Mouse (Mus musculus): ENCODE data around the gene Irx1. TPM values are rescaled to one million over a fixed set of nuclear protein-coding genes. Genes with fewer than 3 reads are reported as not detected.
A peak's percentile ranks its signal among the peaks of the same experiment; 100 is the strongest.

Irx1 gene
- polyA plus RNA-seq, 1 experiment from 2014 or later = 8.7 TPM

- peaks cover 35% of the 10 kb centered on the region for H3K27me3 ChIP-seq
- peak overlapping the region; percentile 44; the same call in 1 of the 2 replicates for H3K9ac ChIP-seq
- peak overlapping the region; percentile 46 for H3K4me3 ChIP-seq
- H3K36me3 ChIP-seq = no peaks in the 10 kb centered on the region
- peaks cover 32% of the 10 kb centered on the region for H3K4me1 ChIP-seq (replicated peaks)
- H3K9me3 ChIP-seq = no peaks in the 10 kb centered on the region
- no peak for ATAC-seq (ENCODE audit: low FRiP score, low read depth)
- 17% methylated on average over 9 of the region's 9 CpGs for WGBS
- peak overlapping the region; percentile 62 for H3K4me2 ChIP-seq
- H3K27ac ChIP-seq (replicated peaks) = no peak overlapping the region
Observed at GRCm38 (mm10) chr13:71960846-71961735, 2.4 kb downstream of the Irx1 start.

DNA sequence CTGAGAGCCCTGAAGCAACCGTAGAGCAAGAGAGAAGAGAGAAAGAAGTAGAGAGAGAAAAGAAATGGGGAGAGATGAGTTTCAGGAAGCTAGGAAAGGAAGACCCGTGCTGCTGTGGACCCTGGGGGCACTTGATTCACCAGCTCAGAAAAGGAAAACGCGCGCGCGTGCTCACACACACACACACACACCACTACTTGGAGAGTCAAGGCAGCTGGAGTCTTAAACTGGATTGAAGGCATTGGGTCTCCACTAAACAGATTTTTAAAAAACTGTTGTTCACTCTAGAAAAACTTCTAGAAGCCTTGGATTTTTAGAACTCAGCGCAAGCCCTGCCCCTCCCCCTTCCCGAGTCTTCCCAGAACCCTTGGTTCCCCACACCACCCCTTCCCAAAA, 3.2 kb downstream of the Irx1 start:
- ATAC-seq (ENCODE audit: low FRiP score, low read depth) = no peak
- H3K27ac ChIP-seq (replicated peaks) = no peak overlapping the region
- peaks cover 32% of the 10 kb centered on the region for H3K4me1 ChIP-seq (replicated peaks)
- no peaks in the 10 kb centered on the region for H3K36me3 ChIP-seq
- peaks cover 30% of the 10 kb centered on the region for H3K27me3 ChIP-seq
- peak overlapping the region; percentile 44 for H3K9ac ChIP-seq
- WGBS = 5% methylated on average over 9 of the region's 9 CpGs
- peak overlapping the region; percentile 62 for H3K4me2 ChIP-seq
- no peaks in the 10 kb centered on the region for H3K9me3 ChIP-seq
- peak overlapping the region; percentile 46 for H3K4me3 ChIP-seq

DNA sequence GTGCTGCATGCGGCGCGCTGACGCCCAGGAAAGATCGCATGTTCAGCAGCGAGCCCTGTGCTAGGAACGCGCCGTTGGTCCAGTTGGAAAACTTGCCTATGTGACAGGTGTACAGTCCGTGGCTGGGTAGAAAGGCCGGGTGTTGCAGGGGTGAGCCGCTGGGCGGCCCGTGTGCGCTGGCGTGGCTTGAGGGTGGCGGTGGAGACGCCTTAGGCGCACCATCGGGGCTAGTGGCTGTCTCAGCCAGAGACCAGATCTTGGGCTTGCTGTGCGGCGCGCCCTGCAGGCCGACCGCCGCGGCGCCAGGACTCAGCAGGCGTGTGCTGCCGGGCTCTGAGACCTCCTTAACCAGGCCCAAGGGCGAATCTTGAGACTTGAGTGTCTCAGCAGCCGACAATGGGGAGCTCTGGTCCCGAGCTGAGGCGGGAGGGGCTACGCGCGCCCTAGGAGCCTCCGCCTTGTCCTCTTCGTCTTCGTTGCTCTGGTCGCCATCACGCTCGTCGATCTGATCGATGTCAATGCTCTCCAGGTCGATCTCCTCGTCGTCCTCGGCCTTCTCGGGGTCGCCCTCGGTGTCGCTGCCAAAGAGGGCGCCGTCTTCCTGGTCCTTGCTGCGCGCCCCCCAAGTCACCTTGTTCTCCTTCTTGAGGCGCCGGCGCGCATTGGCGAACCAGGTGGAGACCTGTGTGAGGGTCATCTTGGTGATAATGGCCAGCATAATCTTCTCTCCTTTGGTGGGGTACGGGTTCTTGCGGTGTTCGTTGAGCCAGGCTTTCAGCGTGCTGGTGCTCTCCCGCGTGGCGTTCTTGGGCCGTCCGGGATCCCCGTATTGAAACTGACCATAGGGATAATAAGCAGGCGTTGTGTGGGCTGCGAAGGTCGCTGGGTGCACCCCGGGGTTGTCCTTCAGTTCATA, 3.9 kb downstream of the Irx1 start:
- H3K27me3 ChIP-seq = peaks cover 24% of the 10 kb centered on the region
- H3K9me3 ChIP-seq = no peaks in the 10 kb centered on the region
- 0 out of 2 replicates have a peak, but pooled peaks have one; percentile 7 for ATAC-seq (ENCODE audit: low FRiP score, low read depth)
- 3% methylated on average over 76 of the region's 76 CpGs for WGBS
- H3K4me2 ChIP-seq = peak overlapping the region; percentile 62
- peaks cover 32% of the 10 kb centered on the region for H3K4me1 ChIP-seq (replicated peaks)
- no peaks in the 10 kb centered on the region for H3K36me3 ChIP-seq
- H3K4me3 ChIP-seq = peak overlapping the region; percentile 46
- peak overlapping the region; percentile 64 for H3K27ac ChIP-seq (replicated peaks)
- peak overlapping the region; percentile 44 for H3K9ac ChIP-seq

DNA sequence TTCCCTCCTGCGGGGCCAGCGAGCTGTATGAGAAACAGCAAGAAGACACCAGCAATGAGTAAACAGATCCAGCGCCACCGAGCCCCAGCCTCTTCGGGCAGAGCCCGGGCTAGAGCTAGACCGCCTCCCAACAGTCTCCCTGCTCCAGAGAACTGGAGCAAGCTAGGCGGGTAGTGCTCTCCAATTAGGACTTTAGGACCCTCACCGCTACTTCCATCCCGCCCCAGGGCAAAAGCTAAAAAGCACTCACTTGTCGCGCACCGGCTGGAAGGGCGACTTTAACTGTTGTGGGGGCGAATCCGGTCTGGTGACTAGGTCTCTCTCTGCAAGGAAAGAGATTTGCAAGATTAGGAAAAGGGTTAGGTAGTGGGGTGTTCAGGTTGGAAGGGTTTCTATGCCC, 4.9 kb downstream of the Irx1 start:
- no peak for ATAC-seq (ENCODE audit: low FRiP score, low read depth)
- H3K36me3 ChIP-seq = no peaks in the 10 kb centered on the region
- H3K4me2 ChIP-seq = peak overlapping the region; percentile 62
- peak overlapping the region; percentile 44 for H3K9ac ChIP-seq
- H3K27me3 ChIP-seq = peaks cover 23% of the 10 kb centered on the region
- peaks cover 36% of the 10 kb centered on the region for H3K4me1 ChIP-seq (replicated peaks)
- no peaks in the 10 kb centered on the region for H3K9me3 ChIP-seq
- H3K27ac ChIP-seq (replicated peaks) = peak overlapping the region; percentile 64
- 4% methylated on average over 16 of the region's 16 CpGs for WGBS
- peak overlapping the region; percentile 46 for H3K4me3 ChIP-seq

DNA sequence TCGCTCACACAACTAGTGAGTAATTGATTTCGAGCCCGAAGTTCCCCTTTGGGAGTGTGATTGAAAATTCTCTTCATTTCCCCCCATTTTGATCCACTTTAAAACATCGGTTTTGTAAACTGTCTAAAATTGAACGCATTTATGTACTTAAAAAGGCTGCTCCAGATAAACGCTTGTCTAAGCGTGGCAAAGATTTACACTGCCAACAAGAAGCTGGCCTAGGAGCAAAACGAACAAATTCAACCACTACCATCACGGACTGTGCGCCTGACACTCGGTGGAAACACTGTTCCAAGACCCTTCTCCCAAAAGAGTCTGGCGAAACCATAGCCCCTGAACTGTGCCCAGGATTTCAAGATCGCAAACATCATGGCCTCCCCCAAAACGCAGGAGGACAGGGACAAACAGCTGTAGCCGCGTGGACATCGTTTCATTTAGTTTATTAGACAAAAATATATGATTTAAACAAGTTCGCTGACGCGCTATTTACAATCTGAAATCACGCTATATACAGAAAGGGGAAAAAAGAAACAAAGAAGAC, 5.6 kb downstream of the Irx1 start:
- Histone ChIP-seq H3K4me2 (peak overlapping the region; percentile 62), H3K9ac (peak overlapping the region; percentile 44), H3K27me3 (peaks cover 23% of the 10 kb centered on the region), H3K36me3 (no peaks in the 10 kb centered on the region), H3K9me3 (no peaks in the 10 kb centered on the region), H3K4me1 (replicated peaks) (peaks cover 35% of the 10 kb centered on the region), H3K4me3 (peak overlapping the region; percentile 46), H3K27ac (replicated peaks) (0 out of 2 replicates have a peak overlapping the region, but pooled peaks have one; percentile 41)
- WGBS = 9% methylated on average over 21 of the region's 21 CpGs
- ATAC-seq (ENCODE audit: low FRiP score, low read depth) = no peak

GRCm38 (mm10) chr13:71957147-71957546, 6.4 kb downstream of the Irx1 start:
- Histone ChIP-seq H3K4me3 (peak overlapping the region; percentile 46), H3K4me2 (peak overlapping the region; percentile 62), H3K9ac (peak overlapping the region; percentile 21; the same call in 1 of the 2 replicates), H3K27ac (replicated peaks) (peak overlapping the region; percentile 49), H3K36me3 (no peaks in the 10 kb centered on the region), H3K9me3 (no peaks in the 10 kb centered on the region), H3K27me3 (peaks cover 23% of the 10 kb centered on the region), H3K4me1 (replicated peaks) (peaks cover 38% of the 10 kb centered on the region)
- no peak for ATAC-seq (ENCODE audit: low FRiP score, low read depth)
- WGBS = 14% methylated on average over 18 of the region's 18 CpGs

DNA sequence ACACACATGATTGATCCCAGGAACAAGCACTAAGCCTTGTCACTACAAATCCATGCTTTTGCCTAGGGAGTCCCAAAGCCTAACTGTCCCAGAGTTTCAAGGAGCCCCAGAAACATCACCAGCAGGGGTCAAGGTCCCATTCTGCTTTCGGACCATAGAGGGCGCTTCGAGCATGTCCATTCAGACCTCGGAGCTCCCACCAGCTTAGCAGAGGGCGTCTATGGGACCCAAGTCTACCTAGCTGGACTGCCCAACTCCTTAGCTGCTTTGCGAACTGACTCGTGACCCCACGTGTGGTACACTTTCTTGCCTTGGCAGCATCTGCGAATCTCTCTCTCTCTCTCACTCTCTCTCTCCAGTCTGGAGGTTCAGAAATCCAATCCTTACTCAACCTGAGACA, 7.0 kb downstream of the Irx1 start:
- Histone ChIP-seq H3K9me3 (no peaks in the 10 kb centered on the region), H3K4me1 (replicated peaks) (peaks cover 44% of the 10 kb centered on the region), H3K27me3 (peaks cover 23% of the 10 kb centered on the region), H3K27ac (replicated peaks) (peak overlapping the region; percentile 49; the same call in 1 of the 2 replicates), H3K9ac (no peak overlapping the region), H3K4me2 (peak overlapping the region; percentile 62), H3K36me3 (no peaks in the 10 kb centered on the region), H3K4me3 (peak overlapping the region; percentile 46)
- 9% methylated on average over 9 of the region's 9 CpGs for WGBS
- ATAC-seq (ENCODE audit: low FRiP score, low read depth) = 0 out of 2 replicates have a peak, but pooled peaks have one; percentile 31

- Histone ChIP-seq H3K4me1 (replicated peaks) (peaks cover 40% of the 10 kb centered on the region), H3K36me3 (no peaks in the 10 kb centered on the region), H3K9me3 (no peaks in the 10 kb centered on the region), H3K27me3 (peaks cover 12% of the 10 kb centered on the region), H3K9ac (no peak overlapping the region), H3K27ac (replicated peaks) (peak overlapping the region; percentile 52), H3K4me2 (peak overlapping the region; percentile 24; the same call in 1 of the 2 replicates), H3K4me3 (no peak overlapping the region)
- ATAC-seq (ENCODE audit: low FRiP score, low read depth) = no peak
- 23% methylated on average over 11 of the region's 11 CpGs for WGBS
Observed at GRCm38 (mm10) chr13:71951966-71952365, 11.6 kb downstream of the Irx1 start.

GRCm38 (mm10) chr13:71949859-71950258, 13.7 kb downstream of the Irx1 start:
- Histone ChIP-seq H3K4me1 (replicated peaks) (peaks cover 36% of the 10 kb centered on the region), H3K4me2 (no peak overlapping the region), H3K9me3 (no peaks in the 10 kb centered on the region), H3K4me3 (no peak overlapping the region), H3K27me3 (no peaks in the 10 kb centered on the region), H3K9ac (no peak overlapping the region), H3K27ac (replicated peaks) (no peak overlapping the region), H3K36me3 (no peaks in the 10 kb centered on the region)
- WGBS = 74% methylated on average over 5 of the region's 5 CpGs
- no peak for ATAC-seq (ENCODE audit: low FRiP score, low read depth)

- no peak overlapping the region for H3K27ac ChIP-seq (replicated peaks)
- H3K27me3 ChIP-seq = no peaks in the 10 kb centered on the region
- H3K9ac ChIP-seq = no peak overlapping the region
- H3K9me3 ChIP-seq = no peaks in the 10 kb centered on the region
- H3K36me3 ChIP-seq = no peaks in the 10 kb centered on the region
- H3K4me1 ChIP-seq (replicated peaks) = no peaks in the 10 kb centered on the region
- H3K4me3 ChIP-seq = no peak overlapping the region
- H3K4me2 ChIP-seq = no peak overlapping the region
- no peak for ATAC-seq (ENCODE audit: low FRiP score, low read depth)
- WGBS = 77% methylated on average over 3 of the region's 3 CpGs
Observed at GRCm38 (mm10) chr13:71910361-71910760, 53.2 kb downstream of the Irx1 start.
